Mouse (Mus musculus) liver, embryonic 15.5 days (tissue): Measurements from ENCODE around the gene Cbx6. TPM values are rescaled to one million over a fixed set of nuclear protein-coding genes. Genes with fewer than 3 reads are reported as not detected.

Source experiments
- ATAC-seq: fragments of 200-750 bp; cut with Nextera tagmentation; 2 replicates; pipeline ENCODE4 v1.8.0; 2017; ENCODE audit warnings: moderate number of reproducible peaks, mild to moderate bottlenecking, moderate library complexity; ENCODE audit not compliant: insufficient read depth
- H3K27ac ChIP-seq: fragments of 300-500 bp; sonication (generic); replicated peaks from 2 replicates; pipeline ENCODE4 v1.5.1; 2015; ENCODE audit warnings: mild to moderate bottlenecking, inconsistent platforms
- H3K27me3 ChIP-seq: fragments of 300-500 bp; sonication (generic); 2 replicates; pipeline ENCODE4 v1.6.1; 2015; ENCODE audit warnings: mild to moderate bottlenecking, inconsistent platforms
- H3K36me3 ChIP-seq: fragments of 300-500 bp; sonication (generic); replicated peaks from 2 replicates; pipeline ENCODE4 v1.6.1; 2015; ENCODE audit warnings: moderate library complexity, mild to moderate bottlenecking, inconsistent platforms
- H3K4me1 ChIP-seq: fragments of 300-500 bp; sonication (generic); replicated peaks from 2 replicates; pipeline ENCODE4 v1.6.1; 2015; ENCODE audit warnings: inconsistent platforms
- H3K4me2 ChIP-seq: fragments of 300-500 bp; sonication (generic); 2 replicates; pipeline ENCODE4 v1.6.1; 2015; ENCODE audit warnings: moderate library complexity, mild to moderate bottlenecking, inconsistent platforms
- H3K4me3 ChIP-seq: fragments of 300-500 bp; sonication (generic); replicated peaks from 2 replicates; pipeline ENCODE4 v1.5.1; 2015; ENCODE audit warnings: mild to moderate bottlenecking, inconsistent platforms
- H3K9ac ChIP-seq: fragments of 300-500 bp; sonication (generic); 2 replicates; pipeline ENCODE4 v1.6.1; 2015; ENCODE audit warnings: moderate library complexity, mild to moderate bottlenecking, inconsistent platforms
- H3K9me3 ChIP-seq: fragments of 300-500 bp; sonication (generic); replicated peaks from 2 replicates; pipeline ENCODE4 v1.6.1; 2016; ENCODE audit warnings: inconsistent platforms
- WGBS: fragments of 180-500 bp; shearing (Covaris S2); methylation state at CpG from one replicate; pipeline ENCODE4 v1.1.7; 2015; ENCODE audit warnings: mixed read lengths; ENCODE audit not compliant: insufficient replicate concordance; 5-methylcytosine and 5-hydroxymethylcytosine counted together
- polyA plus RNA-seq: library from polyadenylated mRNA; unstranded; fragments of >200 nt; fragmentation: Nextera tagmentation; extraction: Ambion mirVana; gene quantifications from 2 replicates; pipeline ENCODE4 v1.2.1, GENCODE M21; 2015

Cbx6 gene
- polyA plus RNA-seq, 1 experiment from 2014 or later, result 6.7 TPM

DNA sequence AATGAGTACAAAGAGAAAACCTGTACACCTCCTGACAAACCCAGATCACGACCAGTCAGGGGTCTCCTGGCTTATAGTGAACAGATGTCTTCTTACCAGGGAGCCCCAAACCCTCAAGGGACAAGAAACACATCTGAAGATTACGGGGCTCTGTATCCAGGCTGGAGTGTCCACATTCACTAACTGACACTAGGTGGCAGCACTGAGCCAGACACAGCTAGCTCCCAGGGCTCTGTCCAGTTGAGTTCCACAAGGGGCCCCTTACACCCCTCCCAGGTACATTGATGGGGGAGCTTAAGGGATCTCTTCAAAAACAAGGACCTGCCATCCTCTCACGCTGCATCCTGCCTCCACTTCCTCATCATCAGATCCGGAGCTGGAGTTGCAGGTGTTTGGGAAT lies 4.1 kb downstream of the Cbx6 start:
- no peak overlapping the region for H3K4me2 ChIP-seq
- WGBS, result 14% methylated on average over 4 of the region's 4 CpGs
- H3K9me3 ChIP-seq, result no peaks in the 10 kb centered on the region

DNA sequence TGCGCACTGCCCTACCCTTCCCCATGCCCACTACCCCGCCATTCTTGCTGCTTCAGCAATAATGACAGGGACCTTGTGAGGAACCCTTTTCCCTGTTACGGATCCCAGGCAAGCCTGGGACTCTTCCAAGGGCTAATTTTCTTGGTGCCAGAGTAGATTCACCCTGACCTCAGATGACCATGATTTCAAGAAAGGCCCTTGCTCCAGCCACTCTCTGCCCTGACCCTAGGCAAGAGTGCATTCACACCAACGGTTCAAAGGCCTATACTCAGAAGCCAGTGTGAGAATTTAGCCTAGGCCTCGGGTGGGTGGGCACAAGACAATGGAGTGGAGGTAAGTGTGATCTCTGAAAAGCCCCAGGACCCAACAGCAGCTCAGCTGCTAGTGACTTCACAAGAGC lies 5.1 kb downstream of the Cbx6 start:
- Histone ChIP-seq H3K27ac (no peak overlapping the region), H3K27me3 (no peaks in the 10 kb centered on the region), H3K4me1 (peaks cover 37% of the 10 kb centered on the region), H3K9ac (no peak overlapping the region), H3K4me2 (no peak overlapping the region), H3K36me3 (peaks cover 18% of the 10 kb centered on the region; the same call in 1 of the 2 replicates), H3K4me3 (no peak overlapping the region), H3K9me3 (no peaks in the 10 kb centered on the region)
- no peak for ATAC-seq
- 68% methylated on average over 5 of the region's 5 CpGs for WGBS

More for the DNA sequence above, 4.1 kb downstream of the Cbx6 start:
- H3K4me3 ChIP-seq, result no peak overlapping the region
- H3K36me3 ChIP-seq, result peaks cover 18% of the 10 kb centered on the region; the same call in 1 of the 2 replicates
- no peak overlapping the region for H3K27ac ChIP-seq
- ATAC-seq, result no peak
- no peak overlapping the region for H3K9ac ChIP-seq
- H3K27me3 ChIP-seq, result peaks cover 4% of the 10 kb centered on the region; the same call in 1 of the 2 replicates
- peaks cover 40% of the 10 kb centered on the region for H3K4me1 ChIP-seq

DNA sequence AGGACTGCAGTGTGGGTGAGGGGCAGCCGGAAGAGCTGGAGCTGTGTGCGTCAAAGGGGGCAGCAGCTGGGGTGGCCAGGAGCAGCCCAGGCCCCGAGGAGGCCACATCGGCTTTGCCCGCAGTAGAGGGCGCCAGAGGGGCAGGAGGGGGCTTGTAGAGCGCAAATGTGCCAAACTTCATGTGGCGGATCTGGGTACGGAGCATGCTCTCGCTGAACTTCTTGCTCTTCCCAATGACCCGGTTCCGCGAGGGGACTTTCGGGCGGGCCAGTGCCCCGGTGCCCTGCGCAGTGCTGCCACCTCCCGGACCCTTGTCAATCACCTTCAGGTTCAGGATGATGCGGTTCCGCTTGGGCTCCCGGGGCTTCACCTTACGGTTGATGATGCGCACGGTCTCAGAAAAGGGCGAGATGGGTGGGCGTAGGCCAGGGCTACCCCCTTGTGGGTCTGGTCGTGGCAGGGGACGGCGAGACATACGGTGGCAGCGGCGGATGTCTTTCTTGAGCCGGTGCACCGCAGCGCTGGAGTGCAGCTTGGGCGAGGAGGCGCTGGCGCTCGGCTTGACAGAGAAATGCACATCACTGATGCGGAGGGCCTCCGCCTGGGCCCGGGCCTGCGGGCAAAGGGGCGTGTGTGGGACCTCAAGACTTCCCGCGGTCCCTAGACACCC lies 6.0 kb downstream of the Cbx6 start:
- no peak for ATAC-seq
- no peak overlapping the region; the same call in 1 of the 2 replicates for H3K4me2 ChIP-seq
- 74% methylated on average over 46 of the region's 46 CpGs for WGBS

DNA sequence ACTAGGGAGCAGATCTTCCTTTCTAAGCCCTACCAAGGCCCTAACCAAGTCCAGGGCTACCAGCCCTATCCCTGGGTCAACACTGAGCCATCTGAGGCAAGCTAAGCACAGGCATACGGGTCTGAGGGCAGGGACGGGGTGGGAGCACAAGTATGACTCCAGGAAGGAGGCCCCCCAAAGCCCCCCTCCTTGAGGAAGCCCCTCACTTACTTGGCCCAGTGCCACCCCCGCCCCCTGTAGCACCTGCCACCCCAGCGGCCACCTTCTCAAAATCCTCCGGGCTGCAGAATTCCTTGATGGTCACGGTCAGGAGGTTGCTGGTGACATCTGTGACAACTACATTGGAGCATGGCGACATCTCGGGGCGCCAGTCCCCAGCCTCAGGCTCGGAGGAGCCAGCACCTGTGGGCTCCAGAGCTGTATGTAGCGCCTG lies 6.7 kb downstream of the Cbx6 start:
- no peak overlapping the region for H3K4me2 ChIP-seq
- H3K27me3 ChIP-seq, result no peaks in the 10 kb centered on the region
- H3K4me1 ChIP-seq, result peaks cover 31% of the 10 kb centered on the region
- H3K9me3 ChIP-seq, result no peaks in the 10 kb centered on the region
- no peak overlapping the region for H3K4me3 ChIP-seq
- H3K9ac ChIP-seq, result no peak overlapping the region
- ATAC-seq, result no peak
- WGBS, result 83% methylated on average over 11 of the region's 11 CpGs
- no peak overlapping the region for H3K27ac ChIP-seq
- H3K36me3 ChIP-seq, result peaks cover 18% of the 10 kb centered on the region; the same call in 1 of the 2 replicates

More for the DNA sequence above, 6.0 kb downstream of the Cbx6 start:
- H3K4me1 ChIP-seq, result peaks cover 35% of the 10 kb centered on the region
- no peak overlapping the region for H3K27ac ChIP-seq
- no peak overlapping the region for H3K9ac ChIP-seq
- peaks cover 18% of the 10 kb centered on the region; the same call in 1 of the 2 replicates for H3K36me3 ChIP-seq
- H3K9me3 ChIP-seq, result no peaks in the 10 kb centered on the region
- no peaks in the 10 kb centered on the region for H3K27me3 ChIP-seq
- H3K4me3 ChIP-seq, result no peak overlapping the region

DNA sequence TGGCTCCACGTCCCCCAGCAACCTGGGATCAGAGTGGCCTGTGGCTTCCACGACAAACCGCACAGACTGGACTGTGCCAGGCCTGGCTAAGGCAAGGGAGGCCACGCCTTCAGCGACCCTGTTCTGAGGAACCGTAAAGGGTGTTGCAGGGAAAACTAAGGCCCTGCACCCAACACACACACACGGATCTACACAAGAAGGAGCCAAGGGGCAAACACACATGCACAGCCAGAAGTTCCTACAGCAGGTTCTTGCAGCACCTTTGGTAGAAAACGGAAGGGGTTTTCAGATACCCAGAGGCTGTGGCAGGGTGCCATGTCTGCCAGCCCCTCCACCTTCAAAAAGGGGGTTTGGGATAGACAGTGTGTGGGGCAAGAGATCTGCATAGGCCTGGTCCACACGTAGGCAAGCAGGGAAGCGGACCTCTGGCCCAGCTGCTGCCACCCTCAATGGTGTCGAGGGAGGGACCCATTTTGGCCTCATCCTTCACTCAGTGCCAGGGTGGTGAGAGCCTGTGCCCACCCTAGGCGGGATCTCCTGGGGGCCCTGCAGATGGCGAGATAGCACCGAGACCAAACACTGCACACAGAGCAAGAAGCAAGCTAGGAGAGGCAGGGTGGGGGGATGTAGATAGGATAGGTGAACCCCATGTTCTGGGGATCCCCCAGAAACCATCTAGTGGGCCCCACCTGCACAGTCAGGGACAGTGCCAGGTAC lies 7.3 kb downstream of the Cbx6 start:
- H3K27me3 ChIP-seq, result no peaks in the 10 kb centered on the region
- peaks cover 31% of the 10 kb centered on the region for H3K4me1 ChIP-seq
- H3K4me2 ChIP-seq, result no peak overlapping the region
- H3K4me3 ChIP-seq, result no peak overlapping the region
- no peak for ATAC-seq
- no peaks in the 10 kb centered on the region for H3K9me3 ChIP-seq
- peaks cover 18% of the 10 kb centered on the region; the same call in 1 of the 2 replicates for H3K36me3 ChIP-seq
- H3K9ac ChIP-seq, result no peak overlapping the region
- H3K27ac ChIP-seq, result no peak overlapping the region
- WGBS, result 76% methylated on average over 14 of the region's 14 CpGs

DNA sequence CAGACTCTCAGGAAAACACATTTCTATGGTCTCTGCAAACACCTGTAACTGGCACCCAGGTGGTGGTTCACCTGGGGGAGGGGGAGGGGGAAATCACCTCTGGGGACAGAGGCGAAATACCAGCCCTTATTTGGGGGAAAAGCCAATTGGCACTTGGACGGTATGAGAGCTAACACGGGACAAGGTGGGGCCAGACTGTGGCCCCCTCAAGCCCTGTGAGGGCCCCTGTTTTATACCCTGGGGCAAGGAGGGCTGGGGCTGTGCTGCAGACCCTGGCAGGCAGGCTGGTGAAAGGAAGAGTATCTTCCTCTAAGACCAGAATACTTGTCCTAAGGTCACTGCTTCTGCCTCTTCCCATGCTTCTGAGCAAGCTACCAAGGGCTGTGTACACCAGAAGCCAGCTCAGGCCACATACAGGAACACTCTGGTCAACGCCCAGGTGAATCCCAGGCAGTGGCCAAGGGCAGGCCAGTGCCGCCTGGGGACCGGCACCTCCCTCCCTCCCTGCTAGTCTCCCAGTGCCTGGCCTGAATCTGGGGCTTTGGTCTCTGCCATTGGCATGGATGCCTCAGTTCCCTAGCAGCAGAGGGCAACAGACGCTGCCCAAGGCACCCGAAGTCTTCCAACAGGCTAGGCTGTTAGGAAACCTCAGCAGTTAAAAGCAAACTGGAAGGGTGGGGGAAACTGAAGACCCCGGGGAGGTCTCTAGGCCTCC lies 8.1 kb downstream of the Cbx6 start:
- WGBS, result 80% methylated on average over 9 of the region's 9 CpGs
- Histone ChIP-seq H3K9ac (no peak overlapping the region), H3K27me3 (no peaks in the 10 kb centered on the region), H3K4me3 (no peak overlapping the region), H3K27ac (no peak overlapping the region), H3K4me2 (no peak overlapping the region), H3K9me3 (no peaks in the 10 kb centered on the region), H3K36me3 (peaks cover 14% of the 10 kb centered on the region; the same call in 1 of the 2 replicates), H3K4me1 (peaks cover 33% of the 10 kb centered on the region)
- no peak for ATAC-seq

DNA sequence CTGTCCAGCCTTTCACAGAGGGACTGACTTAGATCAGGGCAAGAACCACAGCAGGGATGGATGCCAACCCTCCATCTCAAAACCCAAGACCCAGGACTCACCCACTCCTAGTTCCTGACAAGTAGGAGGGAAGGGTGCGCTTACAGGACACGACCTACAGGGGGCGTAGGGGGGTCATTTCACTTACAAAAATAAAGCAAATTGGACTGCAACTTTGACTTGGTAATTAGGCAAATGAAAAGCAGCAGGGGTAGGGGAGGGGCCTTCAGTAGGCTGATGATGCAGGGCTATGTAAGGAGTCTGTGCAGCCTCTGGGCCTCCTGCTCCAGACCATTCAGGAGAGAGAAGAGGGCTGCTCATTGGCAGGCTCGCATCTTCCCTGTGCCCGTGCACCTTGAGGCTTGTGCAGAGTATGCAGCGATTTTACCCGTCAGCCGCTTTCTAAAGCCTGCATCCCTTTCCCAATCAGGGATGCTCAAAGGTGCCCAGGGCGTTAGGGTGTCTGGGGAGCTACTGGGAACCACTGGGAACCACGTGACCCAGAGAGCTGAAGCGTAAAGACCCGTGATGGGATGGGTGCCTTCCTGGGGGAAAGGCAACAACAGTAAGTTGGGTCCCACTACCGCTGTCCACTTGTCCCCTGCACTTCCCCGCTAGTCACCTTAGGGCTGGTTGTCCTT lies 9.2 kb downstream of the Cbx6 start:
- Histone ChIP-seq H3K27me3 (no peaks in the 10 kb centered on the region), H3K4me2 (no peak overlapping the region), H3K27ac (no peak overlapping the region), H3K9me3 (no peaks in the 10 kb centered on the region), H3K9ac (no peak overlapping the region), H3K4me3 (no peak overlapping the region), H3K4me1 (peaks cover 29% of the 10 kb centered on the region), H3K36me3 (peaks cover 13% of the 10 kb centered on the region; the same call in 1 of the 2 replicates)
- ATAC-seq, result no peak
- 67% methylated on average over 14 of the region's 14 CpGs for WGBS

DNA sequence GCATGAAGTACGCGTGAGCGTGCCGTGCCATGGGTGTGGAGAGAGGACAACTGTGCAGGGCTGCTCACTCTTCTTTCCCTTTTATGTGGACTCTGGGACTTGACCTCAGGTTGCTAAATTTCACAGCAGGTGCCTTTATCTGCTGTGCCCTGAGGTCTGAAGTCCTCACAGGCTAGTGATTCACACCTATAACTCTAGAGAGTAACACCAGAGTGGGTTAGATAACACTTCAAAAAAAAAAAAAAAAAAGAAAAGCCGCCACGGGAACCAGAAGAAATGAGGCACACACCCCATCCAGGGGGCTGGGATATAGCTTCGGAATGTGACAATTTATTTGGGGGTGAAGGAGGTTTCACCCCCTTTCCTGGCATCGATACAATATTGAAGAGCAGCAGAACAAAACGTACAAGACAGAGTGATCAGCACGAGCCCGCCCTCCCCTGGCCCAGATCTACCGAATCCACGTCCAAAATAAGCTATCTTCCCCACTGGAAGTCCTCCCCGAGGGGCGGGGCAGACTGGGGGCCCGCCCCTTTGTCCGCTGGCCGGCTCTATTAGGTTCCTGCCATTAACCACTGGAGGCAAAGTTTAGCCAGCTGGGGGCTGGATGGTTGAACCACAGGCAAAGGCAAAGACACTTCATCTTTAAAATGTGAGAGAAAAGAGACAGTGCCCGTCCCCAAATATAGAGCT lies 10.8 kb downstream of the Cbx6 start:
- 56% methylated on average over 19 of the region's 19 CpGs for WGBS

DNA sequence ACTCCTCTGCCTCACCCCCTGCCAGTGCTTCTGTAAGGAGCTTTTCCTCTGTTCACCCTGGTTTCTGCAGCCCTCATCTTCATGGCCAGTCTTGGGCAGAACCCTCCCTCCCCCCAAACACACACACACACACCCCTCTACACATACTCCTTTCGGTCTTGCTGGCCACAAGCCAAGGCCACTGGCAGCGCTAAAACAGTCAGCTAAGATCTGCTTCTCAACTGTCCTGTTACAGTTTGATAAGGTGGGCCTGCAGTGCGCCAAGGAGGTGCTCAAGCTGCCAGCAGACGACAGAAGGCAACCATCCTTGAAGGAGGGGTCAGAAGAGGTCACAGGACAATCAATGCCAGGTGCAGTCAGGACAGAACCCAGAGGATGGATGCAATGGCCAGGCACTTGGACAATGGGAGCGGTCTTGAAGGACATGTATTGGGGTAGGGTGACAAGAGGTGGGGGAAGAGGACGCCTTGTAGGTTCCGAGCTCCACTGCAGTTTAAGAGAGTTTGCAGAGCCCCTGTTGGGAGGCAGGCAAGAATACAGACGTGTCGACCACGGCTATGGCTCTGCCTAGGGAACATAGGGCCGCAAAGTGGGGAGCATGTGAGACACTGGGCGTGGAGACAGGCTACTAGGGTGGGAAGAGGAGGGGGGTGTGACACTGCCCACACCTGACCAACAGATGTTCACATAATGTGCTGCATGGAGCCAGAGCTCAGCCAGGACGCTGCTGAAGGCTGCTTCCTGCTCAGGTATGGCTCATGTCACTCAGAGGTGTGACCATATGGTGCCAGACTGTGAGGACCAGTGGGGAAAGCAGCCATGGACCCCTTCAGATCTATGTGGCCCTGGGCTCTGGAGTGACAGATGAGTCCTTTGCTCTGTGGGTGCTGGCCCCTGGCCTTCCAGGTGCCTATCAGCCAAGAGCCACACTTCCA lies 12.0 kb downstream of the Cbx6 start:
- 56% methylated on average over 13 of the region's 13 CpGs for WGBS
- peak; percentile 57; the same call in 1 of the 2 replicates for ATAC-seq
- H3K36me3 ChIP-seq, result no peaks in the 10 kb centered on the region

More for the DNA sequence above, 10.8 kb downstream of the Cbx6 start:
- no peaks in the 10 kb centered on the region for H3K27me3 ChIP-seq
- H3K4me3 ChIP-seq, result no peak overlapping the region
- no peak overlapping the region for H3K27ac ChIP-seq
- no peak overlapping the region for H3K9ac ChIP-seq
- no peak overlapping the region for H3K4me2 ChIP-seq
- ATAC-seq, result no peak
- H3K4me1 ChIP-seq, result peaks cover 20% of the 10 kb centered on the region
- H3K9me3 ChIP-seq, result 0 out of 2 replicates have a peak, but pooled peaks cover under 1% of the 10 kb centered on the region
- H3K36me3 ChIP-seq, result peaks cover 11% of the 10 kb centered on the region; the same call in 1 of the 2 replicates

More for the DNA sequence above, 12.0 kb downstream of the Cbx6 start:
- Histone ChIP-seq H3K27me3 (no peaks in the 10 kb centered on the region), H3K4me1 (peaks cover 17% of the 10 kb centered on the region), H3K9me3 (0 out of 2 replicates have a peak, but pooled peaks cover 3% of the 10 kb centered on the region), H3K4me2 (no peak overlapping the region), H3K27ac (no peak overlapping the region), H3K4me3 (no peak overlapping the region), H3K9ac (no peak overlapping the region)
